Mouse (Mus musculus) fibroblast of lung, adult 2 months (primary cell): ENCODE data around the gene Cacna1f.
A peak's percentile ranks its signal among the peaks of the same experiment; 100 is the strongest.

Experiments
- DNase-seq: peaks from one replicate; pipeline ENCODE4 v3.0.0-alpha.2; 2011; ENCODE audit warnings: low read depth

The Cacna1f gene

DNA sequence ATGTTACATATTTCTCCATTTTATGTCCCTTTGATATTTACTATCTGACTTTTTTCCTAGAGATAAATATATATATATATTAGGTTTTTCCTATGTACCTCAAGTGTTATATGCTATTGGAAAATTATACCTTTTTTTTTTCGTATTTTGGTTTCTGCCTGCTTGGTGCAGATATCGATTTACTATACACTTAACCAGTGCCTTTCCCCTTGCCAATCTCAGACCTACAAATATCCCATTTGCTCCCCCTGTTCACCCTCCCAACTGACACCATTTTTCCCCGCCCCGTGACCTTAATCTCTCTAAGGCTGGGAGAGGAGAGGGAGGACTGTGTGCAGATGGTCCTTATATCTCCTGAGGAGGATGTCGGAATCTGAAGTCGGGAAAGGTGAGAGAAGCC is at the start of gene Cacna1f:
TSS of gene Cacna1f (plus strand) at position 301 of the 400 bp plus-strand sequence.
- DNase-seq, result no peak

DNA sequence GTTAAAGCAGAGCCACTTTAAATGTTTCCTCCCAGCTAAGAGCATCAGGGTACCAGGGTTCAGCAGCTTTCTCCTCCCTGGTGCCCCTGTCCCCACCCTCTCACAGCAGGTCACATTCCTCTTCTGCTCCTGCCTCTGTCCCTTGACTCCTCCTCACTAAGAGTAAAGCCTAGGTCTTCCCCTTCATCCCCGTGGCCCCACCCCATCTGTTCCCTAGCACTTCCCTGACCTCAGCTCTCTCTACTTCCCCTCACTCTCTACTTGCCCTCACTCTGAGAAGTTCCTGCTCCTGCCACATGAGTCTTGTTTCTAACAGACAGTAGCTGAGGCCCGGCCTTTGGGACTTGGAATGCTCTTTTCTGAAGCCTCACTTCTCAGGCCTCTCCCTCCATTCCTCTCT is 43.8 kb upstream of the Cacna1f start:
- no peak for DNase-seq

DNA sequence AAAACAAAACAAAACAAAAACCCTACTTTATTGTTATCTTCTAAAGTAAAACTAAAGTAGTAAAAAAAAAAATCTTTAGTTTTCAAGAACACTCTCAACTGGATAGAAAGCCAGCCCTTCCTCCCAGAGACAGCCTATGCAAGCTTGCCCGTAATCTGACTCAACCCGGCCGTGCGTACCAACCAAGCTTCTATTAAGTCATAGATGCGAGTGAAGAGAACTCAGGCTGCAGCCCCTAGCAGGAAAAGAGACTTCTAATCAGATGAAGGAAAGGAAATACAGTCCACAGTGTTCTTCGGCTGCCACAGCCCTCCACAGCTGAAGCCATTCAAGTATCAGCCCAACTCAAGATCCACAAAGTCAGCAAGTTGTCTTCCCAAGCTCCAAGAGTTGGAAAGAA is 40.5 kb upstream of the Cacna1f start:
- no peak for DNase-seq

DNA sequence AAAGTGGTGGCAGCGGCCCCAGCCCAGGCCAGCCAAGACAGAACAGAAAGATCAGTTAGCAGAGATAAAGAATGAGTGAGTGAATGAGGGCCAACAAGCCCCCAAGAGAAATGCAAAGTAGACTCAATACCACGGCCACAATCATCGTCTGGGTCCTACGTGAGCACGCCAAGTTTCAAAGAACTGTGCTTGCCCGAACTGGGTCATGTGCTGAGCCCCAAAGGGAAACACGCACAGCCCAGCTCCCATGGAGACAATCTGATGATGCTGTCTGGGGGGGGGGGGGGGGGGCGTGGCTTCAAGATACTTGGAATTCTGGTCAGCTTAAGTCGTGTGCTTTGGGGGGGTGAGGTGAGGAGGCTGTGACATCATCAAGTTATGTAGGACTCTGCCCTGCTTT is 39.4 kb upstream of the Cacna1f start:
- DNase-seq, result no peak

DNA sequence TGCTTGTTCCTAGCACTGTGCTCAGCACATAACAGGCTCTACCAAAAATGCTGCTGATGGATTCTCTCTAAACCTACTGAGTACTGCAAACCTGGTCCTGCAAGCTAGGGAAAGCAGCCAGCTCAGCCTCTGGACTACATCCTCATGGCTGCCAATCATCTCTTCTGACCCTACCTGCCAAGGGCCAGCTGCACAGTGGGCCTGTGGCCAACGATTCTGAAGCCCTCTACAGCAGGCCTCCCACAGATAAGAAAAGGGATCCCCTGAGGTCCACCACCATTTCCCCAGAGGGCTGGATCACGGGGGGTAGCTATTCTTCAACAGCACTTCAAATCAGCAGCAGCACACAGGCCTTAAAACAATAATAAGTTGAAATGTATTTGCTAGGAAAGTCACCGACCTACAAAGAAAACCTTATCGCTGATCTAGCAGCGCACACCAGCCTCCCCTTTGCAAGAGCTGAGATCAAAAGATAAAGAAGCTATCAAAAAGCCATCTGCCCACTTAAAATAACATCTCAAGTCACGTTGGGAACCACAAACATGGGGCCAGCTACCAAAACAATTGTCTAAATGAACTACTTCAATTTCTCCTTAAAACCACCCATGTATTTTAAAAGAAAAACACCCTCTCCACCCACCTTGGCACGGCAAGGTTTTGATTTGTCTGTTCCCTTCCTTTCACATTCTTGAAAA is 36.3 kb upstream of the Cacna1f start:
- DNase-seq, result no peak

DNA sequence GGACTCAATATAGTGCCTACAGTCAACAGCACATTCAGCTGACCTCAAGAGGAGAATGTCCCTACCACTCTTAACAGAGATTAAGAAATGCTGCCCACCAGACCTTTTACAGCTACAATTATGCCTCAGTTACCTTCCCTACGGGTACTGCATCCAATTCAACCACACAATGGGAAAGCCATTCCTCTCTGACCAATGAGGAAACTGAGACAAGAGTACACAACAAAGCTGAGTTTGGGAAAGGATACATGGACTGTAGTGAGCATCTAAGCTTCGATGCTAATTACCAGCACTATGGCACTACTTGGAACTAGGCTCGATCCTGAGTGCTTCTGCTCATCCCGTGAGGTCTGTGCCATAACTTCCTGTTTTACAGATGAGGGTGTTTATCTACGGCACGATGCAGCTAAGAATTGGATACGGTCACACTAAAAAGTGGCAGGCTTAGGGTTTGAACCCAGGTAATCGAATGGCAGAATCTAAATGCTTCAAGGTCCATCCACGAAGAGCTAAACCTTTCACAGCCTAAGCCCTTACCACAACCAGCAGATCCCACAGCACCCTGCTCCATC is 35.2 kb upstream of the Cacna1f start:
- DNase-seq, result no peak

DNA sequence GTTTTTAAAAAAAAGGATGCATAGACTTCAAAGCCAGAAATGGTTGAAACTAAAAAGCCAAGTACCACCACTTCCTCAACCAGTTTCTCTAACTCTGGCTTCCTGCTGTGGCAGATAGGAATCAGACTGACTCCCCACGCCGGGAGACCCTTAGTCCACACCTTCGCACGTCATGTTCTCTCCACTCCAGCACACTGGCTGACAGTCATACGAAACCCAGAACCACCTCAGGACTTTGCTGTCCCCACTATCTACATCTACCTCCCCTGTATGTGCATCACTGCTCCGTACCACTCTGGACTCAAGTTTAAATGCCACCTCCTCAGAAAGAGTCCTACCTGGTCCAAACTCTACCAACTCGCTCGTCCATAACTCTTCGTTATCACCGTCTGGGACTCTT is 34.4 kb upstream of the Cacna1f start:
- DNase-seq, result no peak

DNA sequence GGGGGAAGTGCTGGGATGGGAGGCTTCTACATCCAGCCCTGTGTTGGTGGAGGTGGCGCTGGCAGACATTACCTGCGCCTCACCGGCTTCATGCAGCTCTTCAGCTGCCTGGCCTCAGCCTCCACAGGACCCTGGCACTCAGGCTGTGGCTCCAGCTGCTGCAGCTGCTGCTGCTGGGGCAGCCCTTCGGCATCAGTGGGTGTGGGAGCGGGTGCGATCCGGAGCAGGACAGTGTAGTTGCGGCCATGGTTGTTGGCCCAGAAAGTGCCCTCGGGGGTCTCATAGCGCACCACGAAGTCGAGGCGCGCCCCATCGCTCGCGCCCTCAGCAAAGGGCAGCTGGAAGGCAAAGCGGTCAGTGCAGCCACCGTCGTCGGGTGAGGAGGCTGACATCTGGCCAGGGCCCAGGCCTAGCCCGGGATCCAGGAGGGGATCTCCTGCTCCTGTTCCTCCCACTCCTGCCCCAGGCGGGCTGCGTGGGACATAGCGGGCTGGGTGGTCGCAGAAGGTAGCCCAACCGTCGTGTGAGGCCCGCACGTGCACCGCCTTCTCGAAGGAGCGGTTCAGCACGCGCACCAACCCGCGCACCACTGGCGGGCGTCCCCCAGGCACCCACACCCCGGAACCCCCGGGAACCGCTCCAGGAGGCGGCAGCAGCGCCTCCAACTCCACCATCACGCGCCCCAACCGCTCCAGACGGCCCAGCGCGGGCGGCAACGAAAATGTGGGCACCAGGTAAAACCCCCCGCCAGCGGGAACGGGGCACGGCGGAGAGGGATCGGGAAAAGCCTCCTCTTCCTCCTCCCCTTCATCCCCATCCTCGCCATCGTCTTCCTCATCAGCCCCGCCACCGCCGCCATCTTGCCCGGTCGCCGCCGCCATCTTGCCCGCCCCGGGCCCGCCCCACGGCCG is 33.5 kb upstream of the Cacna1f start, which contains the start of gene Foxp3:
TSS of gene Foxp3 (plus strand) at position 469 of the 911 bp plus-strand sequence.
- DNase-seq, result no peak

DNA sequence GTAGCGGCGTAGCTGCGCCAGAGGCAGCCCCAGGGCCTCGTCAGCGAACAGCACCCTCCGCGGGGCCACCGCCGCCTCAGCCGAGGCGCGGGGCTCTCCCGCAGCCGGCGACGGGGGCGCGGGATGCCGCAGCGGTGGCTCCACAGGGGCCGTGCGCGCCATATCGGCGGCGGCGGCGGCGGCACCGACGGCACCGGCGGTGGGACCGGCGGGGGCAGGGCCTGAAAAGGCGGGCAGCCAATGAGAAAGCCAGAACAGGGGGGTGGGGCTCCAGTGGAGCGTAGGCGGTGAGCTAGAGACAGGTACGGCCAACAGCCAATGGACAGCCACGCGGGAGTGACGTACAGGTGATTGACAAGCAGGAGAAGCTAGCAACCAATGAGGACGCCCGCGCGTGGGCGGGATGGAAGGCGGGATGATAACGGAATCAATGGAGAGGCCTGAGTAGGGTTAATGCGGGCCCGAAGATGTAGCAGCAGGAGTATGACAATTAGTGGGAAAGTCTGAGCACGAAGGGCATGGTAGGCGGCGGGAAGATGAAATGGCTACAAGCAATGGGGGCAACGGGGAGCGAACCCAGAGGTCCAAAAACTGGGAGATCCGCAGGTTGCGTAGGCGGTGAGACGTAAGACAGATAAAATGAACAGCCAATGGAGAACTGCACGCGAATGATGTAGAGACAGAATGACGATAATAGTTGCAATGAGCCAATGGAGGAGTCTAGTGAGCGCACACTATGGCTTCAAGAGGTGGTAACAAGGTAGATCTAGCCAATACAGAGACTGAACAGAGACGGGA is 32.6 kb upstream of the Cacna1f start, which contains the start of gene Ppp1r3f:
TSS of gene Ppp1r3f (minus strand) at position 197 of the 798 bp plus-strand sequence.
- DNase-seq, result peak; percentile 79

DNA sequence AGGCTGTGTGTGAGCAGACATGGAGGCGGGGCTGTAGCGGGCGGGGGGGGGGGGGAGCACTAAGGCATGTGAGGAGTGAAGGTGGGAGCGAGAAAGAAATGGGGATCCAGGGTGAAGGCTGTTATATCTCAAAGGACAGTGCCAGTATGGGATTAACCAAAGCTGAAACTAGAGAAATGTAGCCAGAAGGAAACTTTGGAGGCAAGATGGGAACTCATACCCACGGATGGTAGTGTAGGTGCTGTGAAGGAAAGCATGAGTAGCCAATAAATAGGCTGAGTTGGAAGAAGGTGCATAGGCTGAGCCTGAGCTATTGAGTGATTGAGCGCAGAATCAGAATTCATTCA is 32.0 kb upstream of the Cacna1f start:
- no peak for DNase-seq

DNA sequence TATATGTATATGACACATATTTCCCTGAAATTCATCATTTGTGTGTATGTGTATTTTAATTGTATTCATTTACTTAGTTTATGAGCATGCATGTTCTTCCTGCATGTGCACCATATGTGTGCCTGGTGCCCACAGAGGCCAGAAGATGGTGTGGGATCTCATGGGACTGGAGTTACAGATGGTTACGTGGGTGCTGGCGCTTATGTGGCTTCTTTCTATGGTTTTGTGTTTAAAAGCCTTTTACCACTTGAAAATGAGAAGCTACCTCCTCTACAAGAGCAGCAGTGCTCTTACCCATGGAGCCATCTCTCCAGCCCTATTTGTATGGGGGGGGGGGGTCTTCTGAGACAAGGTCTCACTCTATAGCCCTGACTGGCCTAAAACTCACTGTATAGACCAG is 25.7 kb upstream of the Cacna1f start:
- DNase-seq, result no peak

DNA sequence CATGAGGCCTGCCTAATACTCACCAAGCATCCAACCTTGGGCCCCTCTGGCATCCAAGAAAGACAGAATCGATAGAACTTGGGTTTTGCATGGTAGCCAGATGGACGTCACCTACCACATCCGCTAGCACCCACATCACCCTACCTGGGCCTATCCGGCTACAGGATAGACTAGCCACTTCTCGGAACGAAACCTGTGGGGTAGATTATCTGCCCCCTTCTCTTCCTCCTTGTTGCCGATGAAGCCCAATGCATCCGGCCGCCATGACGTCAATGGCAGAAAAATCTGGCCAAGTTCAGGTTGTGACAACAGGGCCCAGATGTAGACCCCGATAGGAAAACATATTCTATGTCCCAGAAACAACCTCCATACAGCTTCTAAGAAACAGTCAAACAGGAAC is 23.0 kb upstream of the Cacna1f start:
- DNase-seq, result no peak

DNA sequence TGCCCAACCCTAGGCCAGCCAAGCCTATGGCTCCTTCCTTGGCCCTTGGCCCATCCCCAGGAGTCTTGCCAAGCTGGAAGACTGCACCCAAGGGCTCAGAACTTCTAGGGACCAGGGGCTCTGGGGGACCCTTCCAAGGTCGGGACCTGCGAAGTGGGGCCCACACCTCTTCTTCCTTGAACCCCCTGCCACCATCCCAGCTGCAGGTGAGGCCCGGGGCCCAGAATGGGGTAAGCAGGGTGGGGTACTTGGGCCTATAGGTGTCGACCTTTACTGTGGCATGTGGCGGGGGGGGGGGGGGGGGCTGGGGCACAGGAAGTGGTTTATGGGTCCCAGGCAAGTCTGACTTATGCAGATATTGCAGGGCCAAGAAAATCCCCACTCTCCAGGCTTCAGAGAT is 20.5 kb upstream of the Cacna1f start:
- no peak for DNase-seq

DNA sequence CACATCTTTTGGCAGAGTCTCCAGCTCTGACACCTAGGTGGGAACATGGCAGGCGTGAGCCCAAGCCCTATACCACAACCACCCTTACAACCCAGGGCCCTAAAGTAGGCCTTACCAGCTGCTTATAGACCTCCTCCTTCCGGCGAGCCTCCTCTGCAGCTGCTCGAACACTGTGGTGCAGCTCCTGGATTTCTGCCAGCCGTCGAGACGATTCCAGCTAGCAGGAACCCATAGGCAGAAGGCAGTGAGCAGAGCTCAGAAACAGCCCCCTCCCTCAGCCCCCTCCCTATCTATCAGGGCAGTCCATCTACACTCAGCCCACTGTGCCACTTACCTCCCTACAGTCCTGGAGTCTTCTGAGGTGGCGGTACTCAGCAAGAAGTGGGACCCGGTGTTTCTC is 11.5 kb upstream of the Cacna1f start:
- no peak for DNase-seq

DNA sequence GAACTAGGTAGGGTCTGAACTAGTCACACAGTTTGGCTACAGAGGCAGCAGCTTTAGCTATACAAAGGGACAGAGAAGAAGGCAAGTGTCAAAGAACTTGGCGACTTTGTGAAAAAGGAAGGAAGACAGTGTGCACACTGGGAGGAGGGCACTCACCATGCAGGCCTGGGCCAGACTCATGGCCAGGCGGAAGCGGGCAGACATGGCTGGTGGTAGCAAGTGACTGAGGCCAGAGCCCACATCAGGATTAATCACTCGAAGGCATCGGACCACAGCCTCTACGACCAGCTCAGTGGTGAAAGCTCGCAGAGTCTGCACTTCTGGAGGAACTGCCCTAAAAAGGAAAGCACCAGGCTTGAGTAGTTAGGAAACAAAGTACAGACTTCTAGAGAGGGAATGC is 2.9 kb upstream of the Cacna1f start:
- no peak for DNase-seq

DNA sequence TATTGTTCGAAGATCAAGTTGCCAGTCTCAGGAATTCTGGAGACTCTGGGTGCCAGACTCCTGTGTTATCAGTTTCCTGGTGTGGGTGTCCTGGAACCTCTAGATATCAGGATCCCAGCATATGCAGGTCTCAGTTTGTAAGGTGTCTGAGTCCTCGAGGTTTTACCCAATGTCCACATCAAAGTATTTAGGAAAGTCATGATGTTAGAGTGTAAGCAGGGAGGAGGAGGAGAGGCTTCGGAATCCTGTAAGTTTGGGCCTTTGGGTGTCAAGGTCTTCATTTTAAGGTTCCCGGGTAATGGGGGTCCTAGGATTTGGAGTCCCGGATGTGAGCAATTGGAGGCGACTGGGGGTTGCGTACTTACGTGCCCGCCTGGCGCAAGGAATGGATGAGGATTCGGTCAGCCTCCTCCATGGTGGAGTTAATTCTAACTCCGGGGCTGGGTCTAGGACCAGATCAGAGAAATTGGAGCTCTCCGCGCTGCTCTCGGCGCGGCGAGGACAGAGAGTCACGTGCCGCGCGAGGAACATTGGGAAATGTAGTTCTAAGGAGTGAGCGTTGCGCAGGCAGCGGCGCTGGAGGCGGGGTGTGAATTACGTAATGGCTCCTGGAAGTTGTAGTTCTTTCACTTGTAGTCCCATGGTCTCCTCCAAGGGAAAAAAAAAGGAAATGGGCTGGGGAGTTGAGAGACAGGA is 1.9 kb upstream of the Cacna1f start, which contains the start of gene Ccdc22:
TSS of gene Ccdc22 (minus strand) at position 639 of the 696 bp plus-strand sequence.
- DNase-seq, result peak; percentile 62

DNA sequence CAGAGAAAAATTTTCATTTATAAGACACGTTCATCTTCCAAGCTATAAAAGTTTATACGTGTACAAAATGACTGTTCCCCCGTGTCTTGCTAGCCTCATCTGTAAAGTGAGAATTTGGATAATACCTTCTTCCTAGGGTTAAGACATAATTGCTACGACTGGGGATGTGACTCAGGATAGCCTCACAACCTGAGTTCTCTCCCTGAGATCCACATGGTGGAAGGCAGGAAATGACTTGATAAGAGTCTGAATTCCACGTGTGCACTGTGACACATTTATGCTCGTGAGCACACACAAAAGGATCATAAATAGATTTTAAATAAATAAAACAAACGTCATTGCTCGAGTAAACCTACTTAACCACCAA is 1.3 kb upstream of the Cacna1f start:
- no peak for DNase-seq

DNA sequence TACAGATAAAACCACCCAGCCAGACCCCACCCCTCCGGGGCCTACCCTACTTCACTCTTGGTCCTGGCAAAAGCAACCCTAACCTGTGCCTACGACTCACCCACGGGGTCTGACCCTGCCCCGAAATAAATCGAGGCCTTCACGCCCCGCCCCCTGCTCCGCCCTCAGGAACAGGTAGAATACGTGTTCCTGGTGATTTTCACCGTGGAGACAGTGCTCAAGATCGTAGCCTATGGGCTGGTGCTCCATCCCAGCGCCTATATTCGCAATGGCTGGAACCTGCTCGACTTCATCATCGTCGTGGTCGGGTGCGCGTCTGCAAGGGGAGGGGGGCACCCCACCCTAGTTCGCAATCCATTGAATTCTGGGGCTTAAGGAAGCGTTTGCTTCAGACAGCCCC is 3.2 kb downstream of the Cacna1f start:
- DNase-seq, result no peak

DNA sequence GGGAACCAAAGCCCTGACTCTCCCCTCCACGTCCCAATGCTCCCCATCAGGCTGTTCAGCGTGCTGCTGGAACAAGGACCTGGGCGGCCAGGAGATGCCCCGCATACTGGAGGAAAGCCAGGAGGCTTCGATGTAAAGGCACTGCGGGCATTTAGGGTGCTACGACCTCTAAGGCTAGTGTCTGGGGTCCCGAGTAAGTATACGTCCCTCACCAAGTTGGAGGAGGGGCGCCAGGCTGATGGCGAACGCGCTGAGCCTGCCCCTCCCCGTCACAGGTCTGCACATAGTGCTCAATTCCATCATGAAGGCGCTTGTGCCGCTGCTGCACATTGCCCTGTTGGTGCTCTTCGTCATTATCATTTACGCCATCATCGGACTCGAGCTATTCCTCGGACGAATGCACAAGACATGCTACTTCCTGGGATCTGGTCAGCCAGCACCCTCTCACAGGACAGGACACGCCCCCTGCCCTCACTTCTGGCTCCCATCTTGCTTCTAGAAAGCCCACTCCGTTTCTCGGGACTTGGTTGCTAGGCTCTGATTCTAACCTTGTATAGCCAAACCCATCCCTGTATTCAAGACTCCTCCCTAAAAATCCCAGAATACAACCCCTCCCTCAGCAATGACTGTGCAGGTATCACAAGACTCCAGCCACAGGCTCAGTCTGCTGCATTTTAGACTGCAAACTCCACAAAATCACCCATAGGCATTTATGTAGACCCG is 3.8 kb downstream of the Cacna1f start:
- no peak for DNase-seq

DNA sequence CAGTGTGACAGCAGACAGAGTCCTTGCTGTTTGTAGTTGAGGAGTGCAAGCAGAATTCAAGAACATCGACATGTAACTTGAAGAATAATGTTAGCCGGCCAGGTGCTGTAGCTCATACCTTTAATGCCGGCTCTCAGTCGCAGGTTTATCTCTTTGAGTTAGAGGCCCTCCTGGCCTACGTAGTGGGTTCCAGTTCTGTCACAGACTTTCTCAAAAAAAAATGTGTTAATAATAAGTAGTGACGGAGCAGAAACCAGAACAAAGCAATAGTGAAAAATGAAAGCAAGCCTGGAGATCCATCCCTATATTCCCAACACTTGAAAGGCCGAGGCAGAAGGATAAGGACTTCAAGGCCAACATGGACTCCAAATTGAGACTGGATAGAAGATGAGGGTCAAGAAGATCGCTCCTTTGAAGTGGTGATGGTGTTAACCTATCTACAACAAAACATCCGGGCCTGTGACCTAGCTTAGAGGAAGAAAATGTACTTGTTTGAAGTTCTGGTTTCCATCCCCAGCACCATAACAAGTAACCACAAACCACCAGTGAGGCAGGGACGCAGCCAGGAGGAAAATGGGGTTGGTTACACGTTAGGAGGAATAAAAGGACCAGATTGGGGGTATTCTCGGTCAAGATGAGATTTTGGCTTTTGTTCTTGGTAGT is 11.1 kb downstream of the Cacna1f start:
- no peak for DNase-seq
